Mouse (Mus musculus) midbrain, embryonic 11.5 days (tissue): Measurements from ENCODE around the gene Parp3. TPM values are rescaled to one million over a fixed set of nuclear protein-coding genes. Genes with fewer than 3 reads are reported as not detected.

Source experiments
- ATAC-seq: fragments of 200-750 bp; cut with Nextera tagmentation; 2 replicates; pipeline ENCODE4 v1.8.0; 2017; ENCODE audit warnings: moderate TSS enrichment, moderate library complexity; ENCODE audit not compliant: low FRiP score
- DNase-seq: peaks from one replicate; pipeline ENCODE4 v3.0.0; 2015; ENCODE audit warnings: low spot score; ENCODE audit errors: missing footprints
- H3K27ac ChIP-seq: fragments of 300-500 bp; sonication (generic); 2 replicates; pipeline ENCODE4 v1.5.1; 2014; ENCODE audit warnings: low read depth, low read length
- H3K27me3 ChIP-seq: fragments of 300-500 bp; sonication (generic); 2 replicates; pipeline ENCODE4 v1.6.1; 2014; ENCODE audit warnings: mild to moderate bottlenecking, low read length, moderate library complexity, mixed read lengths; ENCODE audit not compliant: control insufficient read depth, insufficient read depth
- H3K36me3 ChIP-seq: fragments of 300-500 bp; sonication (generic); 2 replicates; pipeline ENCODE4 v1.6.1; 2014; ENCODE audit warnings: mild to moderate bottlenecking, low read length, moderate library complexity, mixed read lengths; ENCODE audit not compliant: control insufficient read depth, insufficient read depth
- H3K4me1 ChIP-seq: fragments of 300-500 bp; sonication (generic); 2 replicates; pipeline ENCODE4 v1.6.1; 2014; ENCODE audit warnings: low read length; ENCODE audit not compliant: control insufficient read depth, insufficient read depth
- H3K4me2 ChIP-seq: fragments of 300-500 bp; sonication (generic); 2 replicates; pipeline ENCODE4 v1.6.1; 2014; ENCODE audit warnings: mild to moderate bottlenecking, moderate library complexity
- H3K4me3 ChIP-seq: fragments of 300-500 bp; sonication (generic); 2 replicates; pipeline ENCODE4 v1.5.1; 2014; ENCODE audit warnings: low read depth, low read length
- H3K9ac ChIP-seq: fragments of 300-500 bp; sonication (generic); 2 replicates; pipeline ENCODE4 v1.6.1; 2014; ENCODE audit warnings: low read length
- H3K9me3 ChIP-seq: fragments of 300-500 bp; sonication (generic); 2 replicates; pipeline ENCODE4 v1.6.1; 2016; ENCODE audit warnings: low read length; ENCODE audit not compliant: control insufficient read depth
- WGBS: fragments of 180-500 bp; shearing (Covaris S2); extraction: QIAGEN DNeasy Blood & Tissue Kit; methylation state at CpG from one replicate; pipeline ENCODE4 v1.1.7; 2014; 5-methylcytosine and 5-hydroxymethylcytosine counted together
- polyA plus RNA-seq: library from polyadenylated mRNA; unstranded; fragments of >200 nt; fragmentation: Nextera tagmentation; extraction: Ambion mirVana; gene quantifications from 2 replicates; pipeline ENCODE4 v1.2.1, GENCODE M21; 2014

Gene Parp3
- 1.1 and 1.2 TPM in 2 replicates for polyA plus RNA-seq

DNA sequence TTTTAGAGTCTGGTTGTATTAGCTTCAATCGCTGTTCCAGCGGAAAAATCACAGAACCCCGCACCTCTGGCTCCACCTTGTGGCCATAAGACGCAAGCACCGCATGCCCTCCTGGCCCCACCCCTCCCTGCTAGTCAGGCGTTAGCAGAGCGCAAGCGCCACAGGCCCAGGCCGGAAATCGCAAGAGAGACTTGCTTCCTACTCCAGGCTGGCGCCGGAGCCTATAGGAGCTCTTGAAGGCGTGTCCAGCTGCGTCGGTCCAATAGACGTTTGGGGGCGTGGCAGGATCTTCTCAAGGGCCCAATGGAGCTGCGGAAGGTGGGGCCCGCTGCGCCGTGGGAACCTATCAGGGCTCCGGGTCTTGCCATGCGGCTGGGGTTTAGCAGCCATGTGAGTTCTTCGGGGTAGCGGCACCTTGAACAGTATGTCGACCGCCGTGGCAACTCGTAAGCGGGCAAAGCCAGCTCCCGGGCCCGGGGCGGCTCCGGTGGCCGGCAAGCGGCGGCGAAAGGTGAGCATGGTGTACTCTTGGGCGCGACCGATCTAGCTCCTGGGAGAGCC is at the start of gene Parp3:
Gene Parp3 (minus strand): TSS at position 26 of the 561 bp plus-strand sequence.
- WGBS, result under 1% methylated on average over 41 of the region's 41 CpGs

DNA sequence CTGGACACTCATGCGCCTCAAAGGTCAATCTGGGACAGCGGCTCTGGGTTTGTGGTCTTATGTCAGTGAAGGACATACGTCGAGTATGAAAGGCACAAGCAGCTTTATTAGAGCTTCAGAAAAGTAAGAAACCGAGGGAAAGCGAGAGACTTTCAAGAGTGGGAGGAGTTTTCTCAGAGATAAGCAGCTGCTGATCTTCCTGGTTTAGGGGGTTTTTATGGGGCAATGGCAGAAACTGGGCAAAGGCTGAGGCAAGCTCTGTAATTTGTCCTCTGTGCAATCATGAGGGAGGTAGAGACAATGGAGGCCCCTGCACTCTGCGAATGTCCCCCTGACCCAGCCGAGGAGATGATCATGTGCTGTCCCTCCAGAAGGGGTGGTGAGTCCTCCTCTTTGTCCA is 43.2 kb upstream of the Parp3 start:
- 83% methylated on average over 8 of the region's 8 CpGs for WGBS
- no peak overlapping the region for H3K4me3 ChIP-seq
- H3K36me3 ChIP-seq, result no peaks in the 10 kb centered on the region
- ATAC-seq (no peak), DNase-seq (no peak)
- H3K9ac ChIP-seq, result no peak overlapping the region
- H3K4me2 ChIP-seq, result no peak overlapping the region
- no peaks in the 10 kb centered on the region for H3K9me3 ChIP-seq
- no peaks in the 10 kb centered on the region for H3K27me3 ChIP-seq
- no peaks in the 10 kb centered on the region for H3K4me1 ChIP-seq
- no peak overlapping the region for H3K27ac ChIP-seq

More for the DNA sequence above, at the start of gene Parp3:
- peak within 1 kb of the TSS; percentile 97 for H3K4me2 ChIP-seq
- no peaks in the 10 kb centered on the region for H3K27me3 ChIP-seq
- peak within 1 kb of the TSS; percentile 56 for H3K4me3 ChIP-seq
- DNase-seq (peak; percentile 99), ATAC-seq (peak; percentile 98)
- H3K9ac ChIP-seq, result peak within 1 kb of the TSS; percentile 67
- peaks cover 6% of the 10 kb centered on the region for H3K36me3 ChIP-seq
- peaks cover 24% of the 10 kb centered on the region for H3K4me1 ChIP-seq
- H3K9me3 ChIP-seq, result no peaks in the 10 kb centered on the region
- H3K27ac ChIP-seq, result no peak within 1 kb of the TSS

GRCm38 (mm10) chr9:106519433-106519832 is 42.7 kb upstream of the Parp3 start:
- no peak overlapping the region for H3K27ac ChIP-seq
- H3K9me3 ChIP-seq, result no peaks in the 10 kb centered on the region
- no peak for DNase-seq
- H3K27me3 ChIP-seq, result no peaks in the 10 kb centered on the region
- ATAC-seq, result no peak
- WGBS, result 79% methylated on average over 2 of the region's 2 CpGs
- no peaks in the 10 kb centered on the region for H3K36me3 ChIP-seq
- H3K4me3 ChIP-seq, result no peak overlapping the region
- H3K4me2 ChIP-seq, result no peak overlapping the region
- no peak overlapping the region for H3K9ac ChIP-seq
- H3K4me1 ChIP-seq, result no peaks in the 10 kb centered on the region

- Histone ChIP-seq H3K4me3 (no peak within 1 kb of the TSS), H3K27ac (no peak within 1 kb of the TSS), H3K27me3 (no peaks in the 10 kb centered on the region), H3K9me3 (no peaks in the 10 kb centered on the region), H3K4me2 (no peak within 1 kb of the TSS), H3K4me1 (no peaks in the 10 kb centered on the region), H3K9ac (no peak within 1 kb of the TSS), H3K36me3 (no peaks in the 10 kb centered on the region)
- WGBS, result 91% methylated on average over 4 of the region's 4 CpGs
- DNase-seq (no peak), ATAC-seq (no peak)
These were observed 37.5 kb upstream of the Parp3 start, which contains the start of gene Iqcf5 for GRCm38 (mm10) chr9:106514273-106514672. Gene Iqcf5, plus strand, starts transcription at chr9:106514573.

DNA sequence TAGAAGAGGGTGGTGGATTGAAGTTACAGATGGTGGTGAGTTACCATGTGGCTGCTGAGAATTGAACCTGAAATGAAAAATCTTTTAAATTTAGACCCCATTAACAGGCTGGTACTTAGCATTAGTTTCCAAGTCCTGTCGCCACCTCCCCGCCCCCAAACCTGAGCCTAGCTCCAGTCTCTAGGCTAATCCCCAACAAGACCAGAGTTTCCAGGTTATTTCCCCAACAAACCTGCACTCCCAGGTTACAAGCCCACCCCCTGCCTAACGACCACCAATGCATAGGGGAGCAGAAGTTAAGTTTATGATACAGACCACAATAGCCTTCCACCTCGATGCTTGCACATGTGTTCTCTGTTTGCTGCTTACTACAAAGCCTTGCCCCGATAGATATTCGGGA is 36.8 kb upstream of the Parp3 start:
- Histone ChIP-seq H3K36me3 (no peaks in the 10 kb centered on the region), H3K4me3 (no peak overlapping the region), H3K9me3 (no peaks in the 10 kb centered on the region), H3K9ac (no peak overlapping the region), H3K27ac (no peak overlapping the region), H3K4me1 (no peaks in the 10 kb centered on the region), H3K4me2 (no peak overlapping the region), H3K27me3 (no peaks in the 10 kb centered on the region)
- DNase-seq, result no peak
- WGBS, result 78% methylated on average over 6 of the region's 6 CpGs
- ATAC-seq, result no peak

DNA sequence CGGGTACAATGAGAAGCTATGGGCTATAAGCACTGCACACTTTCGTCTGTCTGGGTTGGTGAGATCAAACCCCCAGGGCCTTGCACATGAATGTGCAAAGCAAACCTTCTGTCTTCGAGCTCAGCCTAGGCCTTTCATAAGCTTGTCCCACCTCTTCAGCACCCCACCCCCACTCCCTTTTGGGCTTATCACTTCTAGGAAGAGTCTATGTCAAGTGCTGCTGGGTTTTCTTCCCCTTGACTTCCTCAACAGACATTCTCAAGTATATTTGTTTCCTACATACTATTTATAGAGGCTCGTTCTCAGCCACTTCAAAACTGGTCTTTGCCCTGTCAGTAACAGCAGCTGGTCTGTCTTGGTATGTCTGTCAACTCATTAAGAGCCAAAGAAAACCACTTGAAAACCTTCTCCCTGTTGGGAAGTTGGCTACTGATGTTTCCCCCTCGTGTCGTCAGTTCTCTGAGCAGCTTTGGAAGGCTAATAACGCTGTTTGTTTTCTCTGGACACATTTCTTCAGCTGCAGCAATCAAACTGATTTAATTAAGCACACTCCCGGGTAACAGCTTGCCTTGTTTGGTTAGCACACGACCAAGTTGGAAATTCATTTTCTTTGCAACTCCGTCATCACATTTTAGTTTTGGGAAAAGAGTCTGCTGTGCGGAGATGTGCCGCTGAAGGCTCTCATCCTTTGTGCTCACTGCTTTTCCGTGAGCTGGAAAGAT is 36.1 kb upstream of the Parp3 start:
- H3K9ac ChIP-seq, result no peak overlapping the region
- no peaks in the 10 kb centered on the region for H3K9me3 ChIP-seq
- ATAC-seq (no peak), DNase-seq (no peak)
- H3K27ac ChIP-seq, result no peak overlapping the region
- no peaks in the 10 kb centered on the region for H3K4me1 ChIP-seq
- no peak overlapping the region for H3K4me3 ChIP-seq
- no peaks in the 10 kb centered on the region for H3K36me3 ChIP-seq
- H3K27me3 ChIP-seq, result no peaks in the 10 kb centered on the region
- WGBS, result 77% methylated on average over 13 of the region's 13 CpGs
- H3K4me2 ChIP-seq, result no peak overlapping the region

DNA sequence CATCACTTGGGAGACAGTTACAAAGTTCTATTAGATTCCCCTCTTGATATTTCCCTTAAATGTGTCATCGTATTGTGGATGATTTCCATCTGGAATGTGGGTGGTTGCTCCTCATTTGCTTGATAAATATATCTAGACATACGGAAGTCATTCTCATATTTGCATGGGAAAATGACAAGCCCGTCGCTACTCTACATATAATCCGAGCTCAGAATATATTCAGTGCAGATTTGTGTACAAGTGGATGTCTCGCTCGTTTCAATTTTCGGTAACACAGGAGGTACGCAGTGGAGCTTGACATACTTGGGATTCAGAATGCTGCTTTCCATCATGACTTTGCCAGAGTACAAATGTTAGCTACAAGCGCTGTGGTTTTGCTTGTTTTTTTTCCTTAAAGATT is 32.6 kb upstream of the Parp3 start:
- no peaks in the 10 kb centered on the region for H3K9me3 ChIP-seq
- H3K27ac ChIP-seq, result no peak overlapping the region
- 92% methylated on average over 10 of the region's 10 CpGs for WGBS
- H3K4me1 ChIP-seq, result no peaks in the 10 kb centered on the region
- H3K9ac ChIP-seq, result no peak overlapping the region
- H3K4me2 ChIP-seq, result no peak overlapping the region
- ATAC-seq (no peak), DNase-seq (no peak)
- H3K27me3 ChIP-seq, result no peaks in the 10 kb centered on the region
- no peaks in the 10 kb centered on the region for H3K36me3 ChIP-seq
- no peak overlapping the region for H3K4me3 ChIP-seq

DNA sequence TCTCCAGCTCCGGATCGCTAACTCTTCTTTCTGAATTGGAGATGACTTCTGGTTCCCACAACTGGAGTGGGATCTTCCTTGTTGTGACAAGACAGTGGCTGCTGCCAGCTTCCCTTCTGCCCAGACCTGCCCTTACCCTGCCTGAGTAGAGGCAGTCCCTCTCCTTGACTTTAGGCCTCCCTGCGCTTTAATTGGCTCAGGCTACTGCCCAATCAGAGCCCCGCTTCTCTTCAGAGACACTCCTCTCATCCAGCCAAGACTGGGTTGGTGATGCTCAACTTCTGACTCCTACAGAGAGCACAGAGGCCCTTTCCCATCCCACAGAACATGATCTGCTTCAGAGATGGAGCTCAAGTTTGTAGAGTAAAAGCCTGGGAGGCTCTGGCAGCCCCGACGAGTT is 27.5 kb upstream of the Parp3 start:
- no peak for DNase-seq
- Histone ChIP-seq H3K4me3 (no peak overlapping the region), H3K9ac (no peak overlapping the region), H3K9me3 (no peaks in the 10 kb centered on the region), H3K27me3 (no peaks in the 10 kb centered on the region), H3K27ac (no peak overlapping the region), H3K36me3 (no peaks in the 10 kb centered on the region), H3K4me2 (no peak overlapping the region), H3K4me1 (no peaks in the 10 kb centered on the region)
- ATAC-seq, result no peak
- 76% methylated on average over 6 of the region's 6 CpGs for WGBS

DNA sequence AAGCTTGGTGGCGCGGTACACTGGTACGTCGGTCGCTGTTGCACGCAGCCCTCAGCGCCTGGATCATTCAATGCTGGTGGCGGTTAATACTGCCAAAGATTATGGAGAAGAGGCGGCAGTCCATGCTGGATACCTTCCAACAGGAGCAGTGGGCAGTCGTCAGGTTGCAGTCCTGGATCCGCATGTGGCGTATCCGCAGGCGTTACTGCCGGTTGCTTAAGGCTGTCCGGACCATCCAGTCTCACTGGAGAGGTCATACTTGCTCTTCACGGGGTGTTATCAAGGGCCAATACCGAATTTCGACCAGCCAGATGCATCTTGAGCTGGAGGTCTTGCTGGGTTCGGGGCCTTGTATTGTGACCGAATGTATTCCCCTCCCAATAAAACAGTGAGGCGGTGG is 25.1 kb upstream of the Parp3 start:
- Histone ChIP-seq H3K4me2 (no peak overlapping the region), H3K9ac (no peak overlapping the region), H3K9me3 (no peaks in the 10 kb centered on the region), H3K36me3 (no peaks in the 10 kb centered on the region), H3K27me3 (no peaks in the 10 kb centered on the region), H3K4me3 (no peak overlapping the region), H3K4me1 (no peaks in the 10 kb centered on the region), H3K27ac (no peak overlapping the region)
- ATAC-seq, result no peak
- no peak for DNase-seq
- WGBS, result 87% methylated on average over 22 of the region's 22 CpGs
